Mouse (Mus musculus): ENCODE data around the gene Anp32e. TPM values are rescaled to one million over a fixed set of nuclear protein-coding genes. Genes with fewer than 3 reads are reported as not detected.

Gene Anp32e
- polyA plus RNA-seq, 1 experiment from 2014 or later: 178 TPM

DNA sequence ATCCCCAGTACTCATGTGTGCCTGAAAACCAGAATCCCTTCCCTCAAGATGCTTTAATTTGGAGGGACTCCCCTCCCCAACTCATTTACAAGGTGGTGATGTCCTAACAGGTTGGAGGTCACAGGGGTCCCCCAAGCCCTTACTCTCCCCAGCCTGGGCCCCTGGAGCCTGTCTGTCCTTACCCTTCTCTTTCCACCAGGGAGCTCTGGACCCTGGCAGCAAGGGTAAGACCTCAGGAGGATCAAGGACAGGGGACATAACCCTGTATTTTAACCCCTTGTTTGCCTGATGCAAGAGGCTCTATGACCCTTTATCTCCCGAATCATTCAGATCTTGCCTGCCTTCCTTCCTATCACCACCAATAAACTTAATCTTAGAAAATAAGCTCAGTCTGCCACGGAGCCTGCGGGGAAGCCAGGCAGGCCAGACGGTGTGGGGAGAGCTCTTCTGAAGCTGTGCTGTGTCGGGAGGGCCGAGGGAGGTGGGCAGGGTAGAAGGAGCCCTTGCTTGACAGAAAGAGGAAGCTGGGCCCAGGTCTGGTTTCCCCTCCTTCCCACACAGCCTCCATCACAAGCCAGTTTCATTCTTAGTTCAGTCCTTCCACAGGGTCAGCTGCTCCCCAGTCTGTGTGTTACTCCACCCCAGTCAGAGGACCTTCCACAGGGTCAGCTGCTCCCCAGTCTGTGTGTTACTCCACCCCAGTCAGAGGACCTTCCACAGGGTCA, 58.5 kb downstream of the Anp32e start:
- no peak overlapping the region for H3K9ac ChIP-seq
- no peak for ATAC-seq
- H3K36me3 ChIP-seq: peaks cover 3% of the 10 kb centered on the region; the same call in 1 of the 2 replicates
- WGBS: 65% methylated on average over 6 of the region's 6 CpGs
- H3K27ac ChIP-seq: no peak overlapping the region
- H3K4me1 ChIP-seq (replicated peaks): peaks cover 41% of the 10 kb centered on the region
- H3K27me3 ChIP-seq (replicated peaks): no peaks in the 10 kb centered on the region
- H3K4me3 ChIP-seq (replicated peaks): no peak overlapping the region
- no peaks in the 10 kb centered on the region for H3K9me3 ChIP-seq
- H3K4me2 ChIP-seq (replicated peaks): no peak overlapping the region

DNA sequence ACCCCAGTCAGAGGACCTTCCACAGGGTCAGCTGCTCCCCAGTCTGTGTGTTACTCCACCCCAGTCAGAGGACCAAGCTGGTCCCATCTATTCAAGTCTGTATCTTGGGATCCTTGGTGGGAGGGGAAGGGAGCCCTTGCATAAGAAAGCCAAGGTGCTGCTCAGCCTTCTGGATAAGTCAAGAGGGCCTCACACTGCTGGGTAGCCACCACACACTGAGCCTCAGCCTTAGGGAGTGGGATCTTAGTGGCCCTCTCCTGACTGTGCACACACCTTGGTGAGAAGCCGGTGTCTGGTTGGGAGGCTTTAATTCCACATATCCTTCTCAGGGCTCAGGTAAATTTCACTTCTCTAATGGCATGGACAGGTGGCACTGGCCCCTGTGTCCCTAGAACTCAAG, 59.1 kb downstream of the Anp32e start:
- H3K36me3 ChIP-seq: peaks cover 3% of the 10 kb centered on the region; the same call in 1 of the 2 replicates
- H3K4me1 ChIP-seq (replicated peaks): peaks cover 42% of the 10 kb centered on the region
- no peak overlapping the region for H3K9ac ChIP-seq
- H3K4me3 ChIP-seq (replicated peaks): no peak overlapping the region
- ATAC-seq: no peak
- H3K27ac ChIP-seq: 0 out of 2 replicates have a peak overlapping the region, but pooled peaks have one; percentile 22
- no peaks in the 10 kb centered on the region for H3K27me3 ChIP-seq (replicated peaks)
- WGBS: 91% methylated on average over 1 of the region's 1 CpGs
- no peaks in the 10 kb centered on the region for H3K9me3 ChIP-seq
- no peak overlapping the region for H3K4me2 ChIP-seq (replicated peaks)

DNA sequence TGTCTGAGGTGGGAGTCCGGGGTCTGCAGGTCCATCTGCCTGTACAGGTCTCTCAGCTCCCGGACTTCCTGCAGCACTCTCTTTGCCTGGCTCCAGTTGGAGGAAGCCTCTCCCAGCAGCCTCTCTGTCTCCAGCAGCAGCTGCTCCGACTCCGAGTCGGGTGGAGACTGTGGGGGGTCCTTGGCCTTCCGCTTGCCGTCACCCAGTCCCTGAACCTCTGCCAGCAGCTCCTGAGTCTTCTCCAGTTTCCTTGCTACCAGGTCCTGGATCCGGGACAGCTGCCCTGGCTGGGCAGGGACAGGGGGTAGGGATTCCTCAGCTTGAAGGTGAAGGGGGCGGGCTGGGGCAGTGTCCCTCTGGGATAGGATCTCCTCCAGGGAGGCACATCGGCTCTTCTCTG, 59.9 kb downstream of the Anp32e start:
- H3K36me3 ChIP-seq: peaks cover 3% of the 10 kb centered on the region; the same call in 1 of the 2 replicates
- no peak overlapping the region for H3K4me2 ChIP-seq (replicated peaks)
- H3K4me3 ChIP-seq (replicated peaks): no peak overlapping the region
- no peaks in the 10 kb centered on the region for H3K27me3 ChIP-seq (replicated peaks)
- no peaks in the 10 kb centered on the region for H3K9me3 ChIP-seq
- H3K4me1 ChIP-seq (replicated peaks): peaks cover 50% of the 10 kb centered on the region
- ATAC-seq: no peak
- no peak overlapping the region for H3K9ac ChIP-seq
- H3K27ac ChIP-seq: peak overlapping the region; percentile 51
- WGBS: 36% methylated on average over 10 of the region's 10 CpGs

DNA sequence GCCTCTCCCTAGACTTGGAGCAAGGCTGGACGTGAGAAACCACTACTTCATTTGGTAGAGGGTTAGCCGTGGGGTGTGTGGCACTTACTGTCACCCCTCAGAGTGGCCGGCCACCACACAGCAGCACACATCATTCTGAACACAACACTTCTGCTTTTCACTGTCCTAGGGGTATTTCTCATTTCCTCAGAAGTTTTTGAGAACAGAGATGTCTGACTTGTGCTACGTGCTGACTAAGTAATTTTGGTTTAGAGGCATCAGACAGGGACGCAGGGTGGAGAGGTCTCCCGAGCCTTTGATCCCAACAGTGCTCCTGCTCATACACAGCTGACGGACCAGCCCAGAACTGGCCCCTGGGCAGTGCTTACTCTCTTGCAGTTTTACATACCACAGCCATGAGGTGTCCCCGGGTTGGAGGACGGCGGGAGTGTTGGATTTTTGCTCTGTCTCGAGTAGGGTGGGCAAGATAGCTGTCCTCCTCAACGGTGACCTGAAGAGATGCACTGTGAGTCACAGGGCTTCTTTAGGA, 61.4 kb downstream of the Anp32e start:
- 78% methylated on average over 12 of the region's 12 CpGs for WGBS
- Histone ChIP-seq H3K27me3 (replicated peaks) (no peaks in the 10 kb centered on the region), H3K4me3 (replicated peaks) (no peak overlapping the region), H3K27ac (no peak overlapping the region), H3K36me3 (peaks cover 3% of the 10 kb centered on the region; the same call in 1 of the 2 replicates), H3K4me2 (replicated peaks) (no peak overlapping the region), H3K9ac (no peak overlapping the region), H3K9me3 (no peaks in the 10 kb centered on the region), H3K4me1 (replicated peaks) (peaks cover 41% of the 10 kb centered on the region)
- ATAC-seq: no peak

DNA sequence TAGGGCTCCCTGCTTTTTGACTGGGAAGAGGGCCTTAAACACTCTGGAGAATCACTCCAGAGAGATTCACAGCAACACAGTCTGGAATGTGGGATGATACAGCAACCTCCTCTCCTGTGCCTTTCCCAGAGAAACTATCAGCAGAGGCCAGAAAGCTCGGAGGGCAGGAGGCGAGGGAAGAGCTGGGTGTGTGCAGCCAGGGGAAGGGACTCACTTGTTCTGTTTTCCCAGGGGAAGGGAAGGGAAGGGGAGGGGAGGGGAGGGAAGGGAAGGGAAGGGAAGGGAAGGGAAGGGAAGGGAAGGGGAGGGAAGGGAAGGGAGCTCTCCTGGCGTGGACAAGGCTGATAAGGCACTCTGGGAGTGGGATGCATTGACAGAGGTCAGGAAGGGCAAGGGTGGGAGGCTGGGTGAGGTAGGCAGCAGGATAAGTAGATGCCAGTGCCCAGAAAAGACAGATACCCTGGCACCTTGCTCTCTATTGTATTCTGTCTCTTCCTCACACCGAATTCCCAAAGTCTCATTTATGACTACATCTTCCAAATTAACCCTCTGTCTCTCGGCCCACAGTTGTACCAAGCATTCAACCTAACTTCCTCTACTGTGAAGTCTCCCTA, 64.1 kb downstream of the Anp32e start:
- 35% methylated on average over 5 of the region's 5 CpGs for WGBS
- H3K4me2 ChIP-seq (replicated peaks): peak overlapping the region; percentile 84
- 0 out of 2 replicates have a peak overlapping the region, but pooled peaks have one; percentile 97 for H3K27ac ChIP-seq
- H3K4me1 ChIP-seq (replicated peaks): peaks cover 28% of the 10 kb centered on the region; the same call in 1 of the 2 replicates
- H3K4me3 ChIP-seq (replicated peaks): peak overlapping the region; percentile 77
- peak overlapping the region; percentile 81; the same call in 1 of the 2 replicates for H3K9ac ChIP-seq
- H3K9me3 ChIP-seq: no peaks in the 10 kb centered on the region
- ATAC-seq: no peak
- no peaks in the 10 kb centered on the region for H3K27me3 ChIP-seq (replicated peaks)
- H3K36me3 ChIP-seq: 0 out of 2 replicates have a peak, but pooled peaks cover 3% of the 10 kb centered on the region

DNA sequence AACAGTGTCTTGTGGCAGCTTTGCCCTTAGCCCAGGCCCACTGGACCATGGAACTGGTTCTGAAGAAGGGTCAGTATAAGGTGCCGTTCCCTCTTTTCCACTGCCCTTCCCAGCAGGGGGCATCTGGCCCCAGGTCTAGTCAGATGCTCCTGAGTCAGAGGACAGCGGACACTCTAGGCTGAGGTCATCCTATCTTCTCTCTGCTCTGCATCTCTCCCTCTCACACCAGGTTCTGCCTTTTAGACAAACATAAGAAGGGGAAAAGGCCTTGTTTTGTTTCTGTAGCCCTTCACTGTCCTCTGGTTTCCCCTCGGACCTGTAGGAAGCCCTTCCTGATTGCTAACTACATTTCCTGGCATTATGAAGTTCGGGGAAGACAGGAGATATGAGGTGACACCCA, 64.8 kb downstream of the Anp32e start:
- Histone ChIP-seq H3K9me3 (no peaks in the 10 kb centered on the region), H3K4me3 (replicated peaks) (peak overlapping the region; percentile 77), H3K9ac (peak overlapping the region; percentile 81), H3K27ac (peak overlapping the region; percentile 97), H3K4me1 (replicated peaks) (peaks cover 20% of the 10 kb centered on the region; the same call in 1 of the 2 replicates), H3K4me2 (replicated peaks) (peak overlapping the region; percentile 84), H3K36me3 (0 out of 2 replicates have a peak, but pooled peaks cover 3% of the 10 kb centered on the region), H3K27me3 (replicated peaks) (no peaks in the 10 kb centered on the region)
- ATAC-seq: no peak
- WGBS: 20% methylated on average over 4 of the region's 4 CpGs

DNA sequence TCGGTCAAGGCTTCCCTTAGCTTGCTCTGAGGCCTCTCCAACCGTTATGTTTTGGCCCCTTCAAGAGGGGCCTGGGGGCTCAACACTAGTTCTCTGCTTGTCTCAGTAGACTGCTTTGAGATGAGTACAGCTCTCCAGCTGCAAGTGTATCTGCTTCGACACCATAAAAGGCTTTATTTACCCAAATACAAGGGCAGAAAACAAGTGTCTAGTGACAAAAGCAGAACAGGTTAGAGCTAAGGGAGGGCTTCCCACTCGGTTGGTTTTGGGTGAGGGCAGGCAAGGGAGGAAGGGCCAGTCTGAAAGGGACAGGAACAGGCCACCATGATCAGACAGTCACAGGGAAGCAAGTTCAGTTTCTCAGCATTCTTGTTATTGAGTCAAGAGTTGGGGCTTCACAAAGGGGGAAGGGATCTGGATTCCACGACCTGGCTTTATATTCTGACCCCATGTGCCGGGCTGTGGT, 65.4 kb downstream of the Anp32e start:
- Histone ChIP-seq H3K4me2 (replicated peaks) (peak overlapping the region; percentile 84), H3K27ac (peak overlapping the region; percentile 97), H3K4me3 (replicated peaks) (peak overlapping the region; percentile 77), H3K4me1 (replicated peaks) (peaks cover 16% of the 10 kb centered on the region; the same call in 1 of the 2 replicates), H3K36me3 (0 out of 2 replicates have a peak, but pooled peaks cover 3% of the 10 kb centered on the region), H3K9me3 (no peaks in the 10 kb centered on the region), H3K9ac (peak overlapping the region; percentile 81), H3K27me3 (replicated peaks) (no peaks in the 10 kb centered on the region)
- 17% methylated on average over 6 of the region's 6 CpGs for WGBS
- ATAC-seq: 0 out of 2 replicates have a peak, but pooled peaks have one; percentile 1

DNA sequence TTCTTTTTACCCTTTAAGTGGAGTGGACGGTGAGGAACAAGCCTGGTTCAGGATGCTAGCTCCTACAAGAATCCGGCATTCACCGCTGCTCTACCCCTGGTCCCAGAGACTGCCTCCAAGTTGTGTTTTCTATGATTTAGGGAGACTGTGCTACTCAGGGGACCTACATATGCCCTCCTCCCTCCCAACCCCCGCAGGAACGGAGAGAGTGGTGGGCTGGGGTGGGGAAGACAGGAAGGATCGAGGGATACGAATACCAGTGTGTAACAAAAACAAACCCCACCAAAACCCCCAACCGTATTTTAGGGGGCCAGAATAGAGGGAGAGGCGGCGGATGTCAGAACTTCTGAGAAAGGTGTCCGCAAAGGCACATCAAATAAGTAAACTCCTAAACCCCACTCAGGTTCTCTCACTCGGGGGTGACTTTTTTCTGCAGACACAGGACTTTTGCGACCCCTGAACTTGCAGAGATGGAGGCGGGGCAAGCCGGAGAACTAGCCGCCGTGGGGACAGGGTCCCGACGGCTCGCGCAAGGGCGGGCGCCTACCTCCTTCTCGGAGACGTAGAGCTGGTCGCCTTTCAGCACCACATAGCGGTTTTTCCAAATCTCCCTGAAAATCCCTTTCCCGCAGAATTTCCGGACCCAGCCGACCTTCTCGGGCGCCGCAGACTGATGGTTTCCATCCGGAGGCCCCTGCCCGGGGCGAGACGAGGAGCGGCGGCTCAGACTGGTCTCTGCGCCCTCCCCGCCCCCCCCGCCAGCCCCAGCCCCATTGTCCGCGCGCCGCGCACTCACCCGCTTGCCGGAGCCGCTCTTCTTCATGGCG, 66.1 kb downstream of the Anp32e start:
- peak overlapping the region; percentile 97 for H3K27ac ChIP-seq
- no peaks in the 10 kb centered on the region for H3K9me3 ChIP-seq
- peak; percentile 74 for ATAC-seq
- peak overlapping the region; percentile 77 for H3K4me3 ChIP-seq (replicated peaks)
- WGBS: 2% methylated on average over 51 of the region's 51 CpGs
- peak overlapping the region; percentile 84 for H3K4me2 ChIP-seq (replicated peaks)
- H3K4me1 ChIP-seq (replicated peaks): peaks cover 14% of the 10 kb centered on the region; the same call in 1 of the 2 replicates
- no peaks in the 10 kb centered on the region for H3K27me3 ChIP-seq (replicated peaks)
- H3K9ac ChIP-seq: peak overlapping the region; percentile 81
- 0 out of 2 replicates have a peak, but pooled peaks cover 3% of the 10 kb centered on the region for H3K36me3 ChIP-seq

DNA sequence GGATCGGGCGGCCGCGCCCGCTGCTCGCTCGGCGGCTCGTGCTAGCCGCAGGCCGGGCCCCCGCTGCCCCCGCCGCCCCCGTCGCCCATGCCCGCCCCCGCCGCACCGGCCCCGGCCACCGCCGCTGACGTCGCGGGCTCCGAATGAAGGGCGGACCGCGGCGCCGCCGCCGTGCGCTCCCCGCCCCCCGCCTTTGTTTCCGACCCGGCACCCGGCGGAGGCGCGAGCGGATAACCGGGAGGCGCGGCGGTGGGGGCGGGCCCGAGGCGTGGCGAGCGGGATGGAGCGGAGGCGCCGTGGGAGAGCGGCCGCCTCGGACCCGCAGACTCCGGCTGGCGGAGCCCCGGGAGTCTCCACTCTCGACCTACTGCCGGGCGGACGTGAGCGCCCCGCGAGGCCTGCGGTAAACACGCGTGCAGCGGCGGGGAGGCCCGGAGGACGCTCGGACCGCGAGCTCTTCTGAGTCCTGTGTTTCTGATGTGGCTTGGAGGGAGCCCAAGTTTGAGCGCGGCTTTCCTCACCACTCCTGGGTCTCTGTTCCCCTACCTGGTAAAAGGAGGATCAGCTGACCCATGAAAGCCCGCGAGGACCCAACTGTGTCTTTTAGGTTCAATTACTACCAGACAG, 66.9 kb downstream of the Anp32e start, which contains the start of gene Plekho1:
Gene Plekho1, minus strand, starts transcription at position 200 of the 627 bp plus-strand sequence.
- Histone ChIP-seq H3K9ac (peak within 1 kb of the TSS; percentile 81), H3K36me3 (0 out of 2 replicates have a peak, but pooled peaks cover 3% of the 10 kb centered on the region), H3K4me2 (replicated peaks) (peak within 1 kb of the TSS; percentile 84), H3K4me1 (replicated peaks) (peaks cover 14% of the 10 kb centered on the region; the same call in 1 of the 2 replicates), H3K4me3 (replicated peaks) (peak within 1 kb of the TSS; percentile 77), H3K27me3 (replicated peaks) (no peaks in the 10 kb centered on the region), H3K27ac (peak within 1 kb of the TSS; percentile 97), H3K9me3 (no peaks in the 10 kb centered on the region)
- ATAC-seq: peak; percentile 71
- under 1% methylated on average over 70 of the region's 84 CpGs for WGBS

DNA sequence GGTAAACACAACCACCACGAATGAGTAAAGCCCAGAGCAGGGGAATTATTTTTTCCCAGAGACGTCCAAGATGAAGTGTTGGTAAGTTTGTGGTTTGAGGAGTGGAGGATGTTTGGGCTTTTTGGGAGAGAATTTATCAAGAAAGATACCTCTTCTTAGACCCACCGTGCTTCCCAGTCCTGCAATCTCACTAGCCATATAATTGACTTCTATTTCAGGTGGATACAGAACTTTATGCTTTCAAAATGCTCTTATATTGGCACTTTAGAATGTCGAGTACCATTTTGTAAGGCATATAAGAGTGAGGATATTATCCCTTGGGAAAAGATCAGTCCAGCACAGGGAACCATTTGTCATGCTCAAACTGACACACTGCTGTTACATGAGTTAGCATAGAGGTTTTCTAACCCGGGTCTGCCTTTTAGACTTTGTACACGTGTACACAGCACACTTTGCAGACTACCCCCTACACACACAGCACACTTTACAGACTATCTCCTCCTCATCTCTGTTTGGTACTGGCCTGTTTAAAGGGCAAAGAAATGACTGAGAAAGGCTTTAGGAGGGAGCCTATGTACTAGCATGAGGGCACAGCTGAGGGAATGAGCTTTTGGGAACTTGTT, 67.5 kb downstream of the Anp32e start:
- Histone ChIP-seq H3K27ac (peak overlapping the region; percentile 97), H3K4me3 (replicated peaks) (peak overlapping the region; percentile 77), H3K27me3 (replicated peaks) (no peaks in the 10 kb centered on the region), H3K4me2 (replicated peaks) (peak overlapping the region; percentile 84), H3K4me1 (replicated peaks) (peaks cover 14% of the 10 kb centered on the region; the same call in 1 of the 2 replicates), H3K36me3 (0 out of 2 replicates have a peak, but pooled peaks cover 3% of the 10 kb centered on the region), H3K9ac (peak overlapping the region; percentile 81; the same call in 1 of the 2 replicates), H3K9me3 (no peaks in the 10 kb centered on the region)
- 12% methylated on average over 6 of the region's 6 CpGs for WGBS
- ATAC-seq: no peak
